Mouse (Mus musculus): ENCODE data around the gene Dynll1. TPM values are rescaled to one million over a fixed set of nuclear protein-coding genes. Genes with fewer than 3 reads are reported as not detected.

The Dynll1 gene
- 1,836 and 1,851 TPM in 2 replicates for polyA plus RNA-seq (2014; fragmentation: Nextera tagmentation; extraction: Ambion mirVana)

DNA sequence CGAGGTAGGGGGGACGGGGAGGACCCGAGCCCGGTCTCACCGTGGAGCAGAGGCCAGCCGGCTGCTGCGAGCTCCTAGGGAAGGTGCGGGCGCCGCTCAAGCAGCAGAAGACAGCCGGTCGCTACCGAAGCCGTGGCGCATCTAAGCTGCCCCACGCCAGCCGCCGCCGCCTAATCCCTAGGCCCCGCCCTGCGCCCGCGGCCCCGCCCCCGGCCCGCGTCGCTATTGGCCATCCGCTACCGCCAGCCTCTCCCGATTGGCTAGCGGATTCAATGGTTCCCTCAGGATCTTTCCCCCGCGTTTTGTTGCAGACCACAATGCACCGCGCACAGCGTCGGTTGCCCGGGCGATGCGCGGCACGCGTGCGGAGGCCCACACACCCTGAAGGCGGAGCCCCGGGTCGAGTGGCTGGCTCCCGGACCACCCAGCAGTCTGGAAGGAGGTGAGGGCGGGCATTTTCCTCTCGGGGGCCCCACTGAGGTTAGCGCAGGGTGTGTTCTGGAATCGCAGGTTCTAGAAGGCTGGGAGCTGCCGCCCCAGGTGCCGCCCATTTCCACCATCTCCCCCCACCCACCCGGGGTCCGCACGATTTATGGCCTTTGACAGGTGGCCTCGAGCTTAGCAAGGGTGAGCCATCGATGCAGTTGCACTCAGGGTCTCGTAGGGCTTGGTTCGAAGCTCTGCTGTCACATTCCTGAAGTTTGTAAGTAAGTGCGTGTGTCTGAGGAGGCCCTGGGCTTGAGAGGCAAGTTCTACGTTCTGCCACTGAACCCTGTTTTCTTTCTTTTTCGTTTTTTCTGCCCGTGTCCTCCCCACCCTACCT, at the start of gene Dynll1:
Dynll1 (minus strand) TSS at position 208 of the 823 bp plus-strand sequence.
- Histone ChIP-seq H3K27me3 (ENCODE audit: control insufficient read depth, insufficient read depth, low read length) (no peaks in the 10 kb centered on the region), H3K4me1 (ENCODE audit: control insufficient read depth, insufficient read depth, low read length) (peaks cover 4% of the 10 kb centered on the region; the same call in 1 of the 2 replicates), H3K9me3 (replicated peaks; ENCODE audit: control insufficient read depth, low read length) (no peaks in the 10 kb centered on the region), H3K9ac (replicated peaks; ENCODE audit: low read length) (peak within 1 kb of the TSS; percentile 71), H3K4me3 (ENCODE audit: low read depth, low read length) (peak within 1 kb of the TSS; percentile 66), H3K36me3 (replicated peaks; ENCODE audit: control insufficient read depth, insufficient read depth, low read depth, low read length) (peaks cover 7% of the 10 kb centered on the region), H3K27ac (replicated peaks; ENCODE audit: low read depth, low read length) (peak within 1 kb of the TSS; percentile 88), H3K4me2 (ENCODE audit: low read depth, low read length) (peak within 1 kb of the TSS; percentile 64)
- ATAC-seq (replicated peaks; ENCODE audit: insufficient number of reproducible peaks, low FRiP score, low TSS enrichment, low read depth): peak; percentile 97
- peak; percentile 100 for DNase-seq (ENCODE audit: low spot score)
- under 1% methylated on average over 65 of the region's 66 CpGs for WGBS

DNA sequence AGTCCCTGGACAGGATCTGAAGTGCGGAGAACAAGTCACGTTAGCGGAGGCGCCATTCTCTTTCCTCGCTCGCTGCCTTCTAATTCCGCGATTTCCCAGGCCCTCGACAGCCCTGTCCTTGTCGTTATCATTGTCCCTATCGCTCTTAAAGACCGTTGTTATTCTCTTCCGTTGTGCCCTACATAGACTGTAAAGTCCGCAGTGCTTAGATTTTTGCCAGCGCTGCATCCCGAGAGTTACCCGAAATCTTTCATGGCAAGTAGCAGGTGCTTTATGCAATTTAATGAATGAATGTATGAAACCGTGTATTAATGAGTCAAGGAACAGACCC, 48.4 kb upstream of the Dynll1 start:
- DNase-seq (ENCODE audit: low spot score) (no peak), ATAC-seq (replicated peaks; ENCODE audit: insufficient number of reproducible peaks, low FRiP score, low TSS enrichment, low read depth) (0 out of 2 replicates have a peak, but pooled peaks have one; percentile 14)
- H3K4me1 ChIP-seq (ENCODE audit: control insufficient read depth, insufficient read depth, low read length): peaks cover 3% of the 10 kb centered on the region
- H3K36me3 ChIP-seq (replicated peaks; ENCODE audit: control insufficient read depth, insufficient read depth, low read depth, low read length): peaks cover 5% of the 10 kb centered on the region
- under 1% methylated on average over 18 of the region's 18 CpGs for WGBS
- H3K9ac ChIP-seq (replicated peaks; ENCODE audit: low read length): peak overlapping the region; percentile 79
- no peaks in the 10 kb centered on the region for H3K9me3 ChIP-seq (replicated peaks; ENCODE audit: control insufficient read depth, low read length)
- H3K27me3 ChIP-seq (ENCODE audit: control insufficient read depth, insufficient read depth, low read length): no peaks in the 10 kb centered on the region
- peak overlapping the region; percentile 86 for H3K4me3 ChIP-seq (ENCODE audit: low read depth, low read length)
- H3K27ac ChIP-seq (replicated peaks; ENCODE audit: low read depth, low read length): peak overlapping the region; percentile 5; the same call in 1 of the 2 replicates
- H3K4me2 ChIP-seq (ENCODE audit: low read depth, low read length): peak overlapping the region; percentile 59

DNA sequence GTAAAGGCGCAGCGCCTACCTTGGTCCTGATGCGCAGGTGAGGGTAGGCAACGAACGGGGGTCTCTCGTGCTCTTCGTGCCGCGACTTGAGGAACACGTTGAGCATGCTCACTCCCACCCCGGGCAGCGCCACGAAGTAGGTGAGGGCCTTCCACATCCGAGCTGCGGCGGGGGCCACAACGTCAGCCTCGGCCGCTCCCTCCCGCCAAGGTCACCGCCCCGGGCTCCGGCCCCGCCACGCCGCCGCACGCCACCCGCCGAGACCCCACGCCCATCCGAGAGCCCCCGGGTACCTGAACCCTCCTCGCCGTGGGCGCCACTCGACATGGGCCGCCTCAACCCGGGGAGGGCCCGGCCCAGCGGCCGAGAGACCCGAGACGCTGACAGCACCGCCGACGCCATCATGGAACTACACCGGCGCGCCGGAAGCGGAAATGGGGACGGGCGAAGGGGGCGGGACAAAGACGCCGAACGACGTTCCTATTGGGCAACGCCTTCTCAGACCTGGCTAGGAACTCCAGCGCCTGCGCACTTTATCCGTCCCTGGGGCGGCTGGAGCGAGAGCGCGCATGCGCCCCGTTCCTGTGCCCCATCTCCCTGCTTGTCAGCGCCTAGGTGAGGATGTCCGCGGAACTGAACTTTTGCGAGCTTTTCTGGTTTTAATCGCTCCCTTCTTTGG, 47.9 kb upstream of the Dynll1 start, which contains the start of gene Cox6a1:
Cox6a1 (minus strand) TSS at position 436 of the 679 bp plus-strand sequence.
- ATAC-seq (replicated peaks; ENCODE audit: insufficient number of reproducible peaks, low FRiP score, low TSS enrichment, low read depth): peak; percentile 90
- H3K27ac ChIP-seq (replicated peaks; ENCODE audit: low read depth, low read length): peak within 1 kb of the TSS; percentile 5; the same call in 1 of the 2 replicates
- peaks cover 5% of the 10 kb centered on the region for H3K36me3 ChIP-seq (replicated peaks; ENCODE audit: control insufficient read depth, insufficient read depth, low read depth, low read length)

GRCm38 (mm10) chr5:115347564-115347963, 46.8 kb upstream of the Dynll1 start:
- Histone ChIP-seq H3K4me2 (ENCODE audit: low read depth, low read length) (peak overlapping the region; percentile 88), H3K27me3 (ENCODE audit: control insufficient read depth, insufficient read depth, low read length) (no peaks in the 10 kb centered on the region), H3K4me3 (ENCODE audit: low read depth, low read length) (peak overlapping the region; percentile 86), H3K4me1 (ENCODE audit: control insufficient read depth, insufficient read depth, low read length) (peaks cover 3% of the 10 kb centered on the region), H3K9me3 (replicated peaks; ENCODE audit: control insufficient read depth, low read length) (no peaks in the 10 kb centered on the region), H3K27ac (replicated peaks; ENCODE audit: low read depth, low read length) (no peak overlapping the region), H3K36me3 (replicated peaks; ENCODE audit: control insufficient read depth, insufficient read depth, low read depth, low read length) (peaks cover 8% of the 10 kb centered on the region), H3K9ac (replicated peaks; ENCODE audit: low read length) (no peak overlapping the region)
- 1% methylated on average over 5 of the region's 5 CpGs for WGBS
- DNase-seq (ENCODE audit: low spot score) (peak; percentile 88), ATAC-seq (replicated peaks; ENCODE audit: insufficient number of reproducible peaks, low FRiP score, low TSS enrichment, low read depth) (no peak)

More for the DNA sequence above, 47.9 kb upstream of the Dynll1 start, which contains the start of gene Cox6a1:
- no peaks in the 10 kb centered on the region for H3K9me3 ChIP-seq (replicated peaks; ENCODE audit: control insufficient read depth, low read length)
- H3K4me1 ChIP-seq (ENCODE audit: control insufficient read depth, insufficient read depth, low read length): peaks cover 3% of the 10 kb centered on the region
- peak within 1 kb of the TSS; percentile 79 for H3K9ac ChIP-seq (replicated peaks; ENCODE audit: low read length)
- no peaks in the 10 kb centered on the region for H3K27me3 ChIP-seq (ENCODE audit: control insufficient read depth, insufficient read depth, low read length)
- peak within 1 kb of the TSS; percentile 86 for H3K4me3 ChIP-seq (ENCODE audit: low read depth, low read length)
- WGBS: under 1% methylated on average over 66 of the region's 74 CpGs
- DNase-seq (ENCODE audit: low spot score): peak; percentile 100
- peak within 1 kb of the TSS; percentile 88 for H3K4me2 ChIP-seq (ENCODE audit: low read depth, low read length)

DNA sequence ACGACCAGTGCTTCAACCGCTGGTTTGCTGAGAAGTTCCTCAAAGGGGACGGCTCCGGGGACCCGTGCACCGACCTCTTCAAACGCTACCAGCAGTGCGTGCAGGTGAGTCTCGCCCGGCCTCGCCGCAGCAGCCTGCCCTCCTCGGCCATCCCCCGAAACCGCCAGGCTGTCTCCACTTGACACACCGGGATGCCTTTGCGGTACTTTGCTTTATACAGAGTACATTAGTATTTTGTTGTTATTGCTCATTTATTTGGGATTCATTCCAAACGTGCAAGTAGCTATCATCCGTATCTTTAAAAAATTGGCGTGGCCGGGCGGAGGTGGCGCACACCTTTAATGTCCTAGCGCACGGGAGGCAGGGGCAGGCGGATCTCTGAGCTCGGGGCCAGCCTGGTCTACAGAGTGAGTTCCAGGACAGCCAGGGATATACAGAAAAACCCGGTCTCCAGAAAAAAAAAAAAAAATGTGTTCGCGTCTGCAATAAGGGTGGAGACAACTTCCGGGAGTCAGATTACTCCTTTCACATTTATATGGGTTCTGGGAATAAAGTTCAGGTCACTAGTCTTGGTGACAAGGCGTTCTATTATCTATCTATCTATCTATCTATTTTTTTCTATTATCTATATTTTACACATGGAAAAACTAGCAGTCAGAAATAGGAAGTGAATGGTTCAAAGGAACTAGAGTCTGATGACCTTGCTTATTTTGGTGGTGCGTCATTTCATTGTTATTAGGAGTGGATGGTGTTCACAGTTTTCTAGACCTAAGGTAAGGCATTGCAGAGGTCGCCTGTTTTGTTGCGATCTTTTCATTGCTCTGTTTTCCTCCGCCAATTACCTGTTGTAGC, 40.7 kb upstream of the Dynll1 start:
- no peaks in the 10 kb centered on the region for H3K27me3 ChIP-seq (ENCODE audit: control insufficient read depth, insufficient read depth, low read length)
- no peak overlapping the region for H3K27ac ChIP-seq (replicated peaks; ENCODE audit: low read depth, low read length)
- H3K4me3 ChIP-seq (ENCODE audit: low read depth, low read length): peak overlapping the region; percentile 87
- no peaks in the 10 kb centered on the region for H3K4me1 ChIP-seq (ENCODE audit: control insufficient read depth, insufficient read depth, low read length)
- H3K9ac ChIP-seq (replicated peaks; ENCODE audit: low read length): peak overlapping the region; percentile 87
- H3K36me3 ChIP-seq (replicated peaks; ENCODE audit: control insufficient read depth, insufficient read depth, low read depth, low read length): peaks cover 8% of the 10 kb centered on the region
- WGBS: 11% methylated on average over 36 of the region's 36 CpGs
- no peaks in the 10 kb centered on the region for H3K9me3 ChIP-seq (replicated peaks; ENCODE audit: control insufficient read depth, low read length)
- DNase-seq (ENCODE audit: low spot score) (no peak), ATAC-seq (replicated peaks; ENCODE audit: insufficient number of reproducible peaks, low FRiP score, low TSS enrichment, low read depth) (peak; percentile 26; the same call in 1 of the 2 replicates)
- H3K4me2 ChIP-seq (ENCODE audit: low read depth, low read length): peak overlapping the region; percentile 71

- Histone ChIP-seq H3K9ac (replicated peaks; ENCODE audit: low read length) (peak within 1 kb of the TSS; percentile 87), H3K4me3 (ENCODE audit: low read depth, low read length) (peak within 1 kb of the TSS; percentile 87), H3K36me3 (replicated peaks; ENCODE audit: control insufficient read depth, insufficient read depth, low read depth, low read length) (peaks cover 8% of the 10 kb centered on the region), H3K4me2 (ENCODE audit: low read depth, low read length) (peak within 1 kb of the TSS; percentile 71), H3K4me1 (ENCODE audit: control insufficient read depth, insufficient read depth, low read length) (no peaks in the 10 kb centered on the region), H3K27ac (replicated peaks; ENCODE audit: low read depth, low read length) (peak within 1 kb of the TSS; percentile 60; the same call in 1 of the 2 replicates), H3K9me3 (replicated peaks; ENCODE audit: control insufficient read depth, low read length) (no peaks in the 10 kb centered on the region), H3K27me3 (ENCODE audit: control insufficient read depth, insufficient read depth, low read length) (no peaks in the 10 kb centered on the region)
- peak; percentile 88 for ATAC-seq (replicated peaks; ENCODE audit: insufficient number of reproducible peaks, low FRiP score, low TSS enrichment, low read depth)
- peak; percentile 92 for DNase-seq (ENCODE audit: low spot score)
- WGBS: under 1% methylated on average over 62 of the region's 62 CpGs
Measured at GRCm38 (mm10) chr5:115340577-115341313, 39.9 kb upstream of the Dynll1 start, which contains the start of the genes Gatc and Triap1. TSS of gene Gatc (minus strand) at chr5:115341178. TSS of gene Triap1 (plus strand) at chr5:115341225.

DNA sequence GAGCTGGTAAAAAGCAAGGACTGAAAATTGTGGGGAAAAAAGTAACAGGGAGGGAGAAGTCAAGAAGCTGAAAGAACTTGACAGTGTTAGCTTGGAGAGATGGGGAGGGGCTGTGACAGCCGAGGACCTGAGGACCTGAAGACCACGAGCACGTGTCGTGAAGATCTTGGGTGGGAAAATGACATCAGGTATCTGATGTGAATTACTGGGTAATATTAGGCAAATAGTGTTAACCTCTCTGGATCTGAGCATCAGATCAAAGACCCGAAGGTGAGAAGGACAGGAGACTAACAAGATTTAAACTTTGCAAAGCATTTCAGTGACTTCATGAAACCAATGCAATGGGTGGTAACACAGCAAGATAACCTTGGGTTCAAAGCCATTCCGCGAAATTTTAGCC, 39.2 kb upstream of the Dynll1 start:
- Histone ChIP-seq H3K9me3 (replicated peaks; ENCODE audit: control insufficient read depth, low read length) (no peaks in the 10 kb centered on the region), H3K4me2 (ENCODE audit: low read depth, low read length) (peak overlapping the region; percentile 71), H3K27me3 (ENCODE audit: control insufficient read depth, insufficient read depth, low read length) (no peaks in the 10 kb centered on the region), H3K9ac (replicated peaks; ENCODE audit: low read length) (no peak overlapping the region), H3K36me3 (replicated peaks; ENCODE audit: control insufficient read depth, insufficient read depth, low read depth, low read length) (peaks cover 4% of the 10 kb centered on the region), H3K4me1 (ENCODE audit: control insufficient read depth, insufficient read depth, low read length) (no peaks in the 10 kb centered on the region), H3K4me3 (ENCODE audit: low read depth, low read length) (peak overlapping the region; percentile 87; the same call in 1 of the 2 replicates), H3K27ac (replicated peaks; ENCODE audit: low read depth, low read length) (no peak overlapping the region)
- WGBS: 35% methylated on average over 7 of the region's 7 CpGs
- ATAC-seq (replicated peaks; ENCODE audit: insufficient number of reproducible peaks, low FRiP score, low TSS enrichment, low read depth) (no peak), DNase-seq (ENCODE audit: low spot score) (no peak)

Measured in embryonic facial prominence, embryonic 11.5 days (tissue).